ENCODE assay signal across 21 mouse cellular contexts in genomic region chr10:111639866-111640265, GRCm38 (mm10).
DNase-seq lines count a peak whose midpoint lies in the region; ATAC-seq and TF ChIP-seq lines count a peak whose summit lies in the region.
"Had no signal": no experiment of that assay in that cellular context is flagged by ENCODE, and none has a peak within 500 bp of the region (broad histone marks: within the 10 kb centered on the region; RNA-seq: fewer than 3 reads in every experiment).

No protein-coding gene starts in this region.

- no peak for ATAC-seq in lung, embryonic 14.5 days (ENCODE audit: insufficient read depth)
- ATAC-seq in stomach, embryonic 14.5 days (ENCODE audit: insufficient number of reproducible peaks, insufficient read depth, low FRiP score, low read depth) = 0 out of 2 replicates have a peak, but pooled peaks have one; percentile 51
- ATAC-seq: inflammation-experienced regulatory T-cells, adult 6 months; liver, embryonic 12.5 days; midbrain, embryonic 13.5 days had no signal

- TF ChIP-seq CTCF in lung, embryonic 14.5 days (IDR thresholded peaks at IDR 0.05; ENCODE audit: low read depth) = no peak
- no peak for TF ChIP-seq CTCF in lung, adult 2 months (IDR thresholded peaks at IDR 0.05; ENCODE audit: insufficient read depth, low read length)

- no peak for TF ChIP-seq POLR2A in lung, adult 2 months (IDR thresholded peaks at IDR 0.05; ENCODE audit: borderline replicate concordance, extremely low read depth, low read depth, low read length)

- 71% methylated on average over 7 of the region's 7 CpGs for WGBS in lung, embryonic 14.5 days
- 70% methylated on average over 7 of the region's 7 CpGs for WGBS in lung, adult 2 months
- WGBS in stomach, embryonic 14.5 days = 40% methylated on average over 7 of the region's 7 CpGs

- H3K9me3 ChIP-seq in lung, embryonic 14.5 days (ENCODE audit: low read depth, low read length) = no peaks in the 10 kb centered on the region
- no peaks in the 10 kb centered on the region for H3K9me3 ChIP-seq in stomach, embryonic 14.5 days (ENCODE audit: control insufficient read depth, low read depth, low read length)
- H3K9me3 ChIP-seq: embryonic facial prominence, embryonic 12.5 days; limb, embryonic 13.5 days; liver, embryonic 12.5 days; lung, embryonic 15.5 days; megakaryocyte, embryonic 14.5 days; midbrain, embryonic 13.5 days had no signal

- no peak overlapping the region for H3K27ac ChIP-seq in lung, embryonic 14.5 days (ENCODE audit: low read depth)
- H3K27ac ChIP-seq in stomach, embryonic 14.5 days (ENCODE audit: low read length) = no peak overlapping the region
- H3K27ac ChIP-seq: embryonic facial prominence, embryonic 12.5 days; hindbrain, embryonic 14.5 days; limb, embryonic 13.5 days; liver, embryonic 12.5 days; lung, embryonic 15.5 days; midbrain, embryonic 13.5 days had no signal

- no peaks in the 10 kb centered on the region for H3K27me3 ChIP-seq in lung, embryonic 14.5 days (ENCODE audit: insufficient read depth, low read length)
- H3K27me3 ChIP-seq in stomach, embryonic 14.5 days (ENCODE audit: control insufficient read depth, insufficient read depth, low read length) = no peaks in the 10 kb centered on the region
- H3K27me3 ChIP-seq: embryonic facial prominence, embryonic 12.5 days; limb, embryonic 13.5 days; liver, embryonic 12.5 days; lung, embryonic 15.5 days; midbrain, embryonic 13.5 days had no signal

- peak; percentile 37 for DNase-seq in lung, embryonic 14.5 days
- DNase-seq in lung, adult 2 months = no peak
- DNase-seq in ES-CJ7 (ENCODE audit: low read depth, low spot score) (peak; percentile 27), R1 (ENCODE audit: low read depth, low spot score) (peak; percentile 72)
- DNase-seq in embryo, embryonic 11 days = no peak
- DNase-seq in ovary, adult 18-20 months (ENCODE audit: low spot score) = no peak
- DNase-seq: cerebellum, adult 11-12 months; cerebellum, postnatal 10 days; heart, adult 18-20 months; kidney, postnatal 36 days; right cerebral cortex, postnatal 14 days; thymus, postnatal 36 days had no signal

- H3K9ac ChIP-seq in lung, embryonic 14.5 days = no peak overlapping the region
- H3K9ac ChIP-seq in stomach, embryonic 14.5 days (replicated peaks; ENCODE audit: low read depth, low read length) = no peak overlapping the region
- H3K9ac ChIP-seq: embryonic facial prominence, embryonic 12.5 days; hindbrain, embryonic 14.5 days; limb, embryonic 13.5 days; liver, embryonic 12.5 days; lung, embryonic 15.5 days; midbrain, embryonic 13.5 days had no signal

- no peak overlapping the region for H3K4me2 ChIP-seq in lung, embryonic 14.5 days
- H3K4me2 ChIP-seq in stomach, embryonic 14.5 days (replicated peaks; ENCODE audit: low read depth, low read length) = no peak overlapping the region
- H3K4me2 ChIP-seq: embryonic facial prominence, embryonic 12.5 days; hindbrain, embryonic 14.5 days; limb, embryonic 13.5 days; liver, embryonic 12.5 days; lung, embryonic 15.5 days; midbrain, embryonic 13.5 days had no signal

- no peak overlapping the region for H3K4me3 ChIP-seq in lung, embryonic 14.5 days (ENCODE audit: low read depth, low read length)
- no peak overlapping the region for H3K4me3 ChIP-seq in lung, adult 2 months (replicated peaks; ENCODE audit: extremely low read depth, low read depth, low read length)
- no peak overlapping the region for H3K4me3 ChIP-seq in stomach, embryonic 14.5 days (ENCODE audit: low read depth, low read length)
- H3K4me3 ChIP-seq: embryonic facial prominence, embryonic 12.5 days; limb, embryonic 13.5 days; liver, embryonic 12.5 days; lung, embryonic 15.5 days; megakaryocyte, embryonic 14.5 days; midbrain, embryonic 13.5 days had no signal

- 0 out of 2 replicates have a peak, but pooled peaks cover 4% of the 10 kb centered on the region for H3K4me1 ChIP-seq in lung, embryonic 14.5 days (ENCODE audit: insufficient read depth)
- no peaks in the 10 kb centered on the region for H3K4me1 ChIP-seq in lung, adult 2 months (ENCODE audit: control insufficient read depth, insufficient read depth, low read length)
- H3K4me1 ChIP-seq in stomach, embryonic 14.5 days (ENCODE audit: control insufficient read depth, insufficient read depth, low read length) = 0 out of 2 replicates have a peak, but pooled peaks cover 5% of the 10 kb centered on the region
- H3K4me1 ChIP-seq: limb, embryonic 13.5 days; liver, embryonic 12.5 days; midbrain, embryonic 13.5 days had no signal

- H3K36me3 ChIP-seq in lung, embryonic 14.5 days (ENCODE audit: insufficient read depth) = no peaks in the 10 kb centered on the region
- H3K36me3 ChIP-seq in stomach, embryonic 14.5 days (ENCODE audit: control insufficient read depth, insufficient read depth, low read length) = no peaks in the 10 kb centered on the region
- H3K36me3 ChIP-seq: embryonic facial prominence, embryonic 12.5 days; limb, embryonic 13.5 days; liver, embryonic 12.5 days; lung, embryonic 15.5 days; midbrain, embryonic 13.5 days had no signal

Comparison
In these comparisons a context has a peak if more than half of its experiments do, and no peak if none do; other contexts are left out.
1. DNase-seq: peak in lung, embryonic 14.5 days (single experiment), ES-CJ7 (single experiment) and R1 (single experiment); none in lung, adult 2 months (single experiment), embryo, embryonic 11 days (single experiment) and ovary, adult 18-20 months (single experiment).